Mouse (Mus musculus) limb, embryonic 14.5 days (tissue): ENCODE data around the gene Irf2bp1. TPM values are rescaled to one million over a fixed set of nuclear protein-coding genes. Genes with fewer than 3 reads are reported as not detected.

ENCODE experiments used
- ATAC-seq: fragments of 200-750 bp; cut with Nextera tagmentation; 2 replicates; pipeline ENCODE4 v1.8.0; 2017; ENCODE audit warnings: low read depth, moderate number of reproducible peaks, moderate TSS enrichment; ENCODE audit not compliant: low FRiP score
- DNase-seq: peaks from one replicate; pipeline ENCODE4 v3.0.0-alpha.2; 2015; ENCODE audit warnings: low spot score
- H3K27ac ChIP-seq: fragments of 300-500 bp; sonication (generic); replicated peaks from 2 replicates; pipeline ENCODE4 v1.5.1; 2014; ENCODE audit warnings: low read depth, mild to moderate bottlenecking, low read length, moderate library complexity, mixed read lengths
- H3K27me3 ChIP-seq: fragments of 300-500 bp; sonication (generic); 2 replicates; pipeline ENCODE4 v1.6.1; 2014; ENCODE audit warnings: low read length, mixed read lengths; ENCODE audit not compliant: control insufficient read depth, insufficient read depth
- H3K36me3 ChIP-seq: fragments of 300-500 bp; sonication (generic); 2 replicates; pipeline ENCODE4 v1.6.1; 2014; ENCODE audit warnings: mild to moderate bottlenecking, low read length, moderate library complexity, mixed read lengths; ENCODE audit not compliant: control insufficient read depth, insufficient read depth
- H3K4me1 ChIP-seq: fragments of 300-500 bp; sonication (generic); 2 replicates; pipeline ENCODE4 v1.6.1; 2014; ENCODE audit warnings: antibody characterized with exemption, low read length, mixed read lengths; ENCODE audit not compliant: control insufficient read depth, insufficient read depth
- H3K4me2 ChIP-seq: fragments of 300-500 bp; sonication (generic); replicated peaks from 2 replicates; pipeline ENCODE4 v1.6.1; 2014; ENCODE audit warnings: low read depth, mild to moderate bottlenecking, low read length, moderate library complexity; ENCODE audit not compliant: severe bottlenecking
- H3K4me3 ChIP-seq: fragments of 300-500 bp; sonication (generic); replicated peaks from 2 replicates; pipeline ENCODE4 v1.5.1; 2014; ENCODE audit warnings: low read length
- H3K9ac ChIP-seq: fragments of 300-500 bp; sonication (generic); 2 replicates; pipeline ENCODE4 v1.6.1; 2014; ENCODE audit warnings: mild to moderate bottlenecking, low read depth, low read length, moderate library complexity; ENCODE audit not compliant: severe bottlenecking
- H3K9me3 ChIP-seq: fragments of 300-500 bp; sonication (generic); 2 replicates; pipeline ENCODE4 v1.6.1; 2016; ENCODE audit warnings: low read length; ENCODE audit not compliant: control insufficient read depth
- POLR2A ChIP-seq: fragments of 200-500 bp; IDR thresholded peaks from 2 replicates; pipeline ENCODE4 v1.8.0; 2012; ENCODE audit warnings: inconsistent platforms, mild to moderate bottlenecking, moderate library complexity, borderline replicate concordance; ENCODE audit not compliant: insufficient read depth, insufficient read length; ENCODE audit errors: extremely low read depth
- WGBS: fragments of 180-500 bp; shearing (Covaris S2); extraction: QIAGEN DNeasy Blood & Tissue Kit; methylation state at CpG from one replicate; pipeline ENCODE4 v1.1.7; 2014; 5-methylcytosine and 5-hydroxymethylcytosine counted together
- polyA plus RNA-seq, 2 experiments: library from polyadenylated mRNA; depleted of rRNA in 1 of 2; stranded (reverse) in 1 of 2; unstranded in 1 of 2; fragments of >200 nt; fragmentation: Nextera tagmentation in 1 of 2; extraction: Ambion mirVana in 1 of 2; gene quantifications; 2 replicates each; pipeline versions ENCODE4 v1.2.1 to v1.2.3; 2012 to 2014

Irf2bp1 gene
- polyA plus RNA-seq, 2 experiments = 34.2 to 36.1 TPM

DNA sequence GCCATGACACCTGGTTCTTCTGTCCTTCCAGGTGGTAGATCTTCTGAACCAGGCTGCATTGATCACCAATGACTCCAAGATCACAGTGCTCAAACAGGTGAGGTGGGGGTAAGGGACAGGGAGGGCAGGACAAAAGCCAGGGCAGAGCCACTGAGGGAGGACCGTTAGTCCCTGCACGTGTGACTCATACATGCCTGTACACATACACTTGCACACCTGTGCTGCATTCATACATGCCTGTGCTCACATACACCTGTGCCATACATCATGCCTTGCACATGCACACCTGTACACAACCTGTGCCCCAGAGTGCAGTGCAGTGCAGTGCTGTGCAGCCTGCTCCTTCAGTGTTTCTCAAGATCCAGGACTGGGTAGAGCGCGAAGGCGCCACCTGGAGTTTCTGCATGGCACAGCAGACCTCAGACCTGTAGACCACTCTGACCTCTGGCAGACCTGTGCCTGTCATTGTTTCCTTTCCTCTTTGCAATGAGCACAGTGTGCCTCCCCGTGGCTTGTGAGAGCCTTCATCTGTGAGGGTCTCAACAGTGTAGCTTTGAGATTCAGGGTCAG is 25.3 kb downstream of the Irf2bp1 start:
- no peak for TF ChIP-seq POLR2A
- Histone ChIP-seq H3K4me1 (peaks cover 9% of the 10 kb centered on the region; the same call in 1 of the 2 replicates), H3K4me3 (no peak overlapping the region), H3K4me2 (no peak overlapping the region), H3K9me3 (no peaks in the 10 kb centered on the region), H3K27me3 (no peaks in the 10 kb centered on the region), H3K36me3 (peaks cover 54% of the 10 kb centered on the region), H3K9ac (no peak overlapping the region), H3K27ac (no peak overlapping the region)
- DNase-seq (peak; percentile 37), ATAC-seq (peak; percentile 31; the same call in 1 of the 2 replicates)
- 52% methylated on average over 6 of the region's 6 CpGs for WGBS

DNA sequence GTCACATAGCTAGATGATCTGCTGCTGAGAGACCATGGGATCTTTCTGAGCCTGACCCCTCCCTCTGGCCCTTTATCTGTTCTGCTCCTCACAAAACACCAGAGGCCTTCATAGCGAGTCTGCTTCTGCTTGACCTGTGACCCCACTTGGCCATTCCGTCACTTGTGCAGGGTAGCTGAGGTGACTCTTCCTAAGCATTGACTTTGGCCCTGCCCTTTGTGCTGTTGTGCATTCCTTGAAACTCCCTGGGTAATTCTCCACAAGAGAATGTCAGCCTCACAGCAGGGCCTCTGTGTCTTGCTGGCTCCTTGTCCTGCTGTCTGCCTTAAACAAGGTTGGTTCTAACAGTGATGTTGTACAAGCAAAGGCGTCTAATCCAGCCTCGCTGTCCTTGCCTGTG is 27.8 kb downstream of the Irf2bp1 start:
- Histone ChIP-seq H3K27ac (no peak overlapping the region), H3K9ac (no peak overlapping the region), H3K36me3 (peaks cover 79% of the 10 kb centered on the region), H3K4me1 (no peaks in the 10 kb centered on the region), H3K4me2 (no peak overlapping the region), H3K9me3 (no peaks in the 10 kb centered on the region), H3K27me3 (no peaks in the 10 kb centered on the region), H3K4me3 (no peak overlapping the region)
- DNase-seq (no peak), ATAC-seq (no peak)
- 88% methylated on average over 4 of the region's 4 CpGs for WGBS
- TF ChIP-seq POLR2A = no peak

DNA sequence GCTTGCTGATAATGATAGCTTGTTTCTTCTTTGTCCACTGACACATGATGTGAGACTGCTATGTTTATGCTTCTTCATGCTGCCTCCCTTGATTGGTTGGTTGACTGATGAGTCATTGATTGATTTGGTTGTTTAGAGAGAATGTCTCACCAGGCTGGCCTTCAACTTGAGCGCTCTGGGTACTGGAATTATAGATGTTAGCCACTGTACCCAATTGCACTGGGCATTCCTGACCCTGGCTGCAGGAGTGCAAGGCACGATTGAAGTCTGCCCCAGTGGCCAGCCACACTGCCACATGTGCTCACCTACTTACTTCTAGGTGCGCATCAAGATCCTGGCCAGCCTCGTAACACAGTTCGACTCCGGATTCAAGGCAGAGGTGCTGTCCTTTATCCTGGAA is 40.8 kb downstream of the Irf2bp1 start:
- no peaks in the 10 kb centered on the region for H3K27me3 ChIP-seq
- no peak overlapping the region for H3K4me3 ChIP-seq
- no peaks in the 10 kb centered on the region for H3K4me1 ChIP-seq
- peaks cover 100% of the 10 kb centered on the region for H3K36me3 ChIP-seq
- no peak overlapping the region for H3K4me2 ChIP-seq
- no peak for ATAC-seq
- no peak overlapping the region for H3K27ac ChIP-seq
- H3K9ac ChIP-seq = no peak overlapping the region
- WGBS = 98% methylated on average over 6 of the region's 6 CpGs
- no peak for TF ChIP-seq POLR2A
- DNase-seq = no peak
- no peaks in the 10 kb centered on the region for H3K9me3 ChIP-seq

DNA sequence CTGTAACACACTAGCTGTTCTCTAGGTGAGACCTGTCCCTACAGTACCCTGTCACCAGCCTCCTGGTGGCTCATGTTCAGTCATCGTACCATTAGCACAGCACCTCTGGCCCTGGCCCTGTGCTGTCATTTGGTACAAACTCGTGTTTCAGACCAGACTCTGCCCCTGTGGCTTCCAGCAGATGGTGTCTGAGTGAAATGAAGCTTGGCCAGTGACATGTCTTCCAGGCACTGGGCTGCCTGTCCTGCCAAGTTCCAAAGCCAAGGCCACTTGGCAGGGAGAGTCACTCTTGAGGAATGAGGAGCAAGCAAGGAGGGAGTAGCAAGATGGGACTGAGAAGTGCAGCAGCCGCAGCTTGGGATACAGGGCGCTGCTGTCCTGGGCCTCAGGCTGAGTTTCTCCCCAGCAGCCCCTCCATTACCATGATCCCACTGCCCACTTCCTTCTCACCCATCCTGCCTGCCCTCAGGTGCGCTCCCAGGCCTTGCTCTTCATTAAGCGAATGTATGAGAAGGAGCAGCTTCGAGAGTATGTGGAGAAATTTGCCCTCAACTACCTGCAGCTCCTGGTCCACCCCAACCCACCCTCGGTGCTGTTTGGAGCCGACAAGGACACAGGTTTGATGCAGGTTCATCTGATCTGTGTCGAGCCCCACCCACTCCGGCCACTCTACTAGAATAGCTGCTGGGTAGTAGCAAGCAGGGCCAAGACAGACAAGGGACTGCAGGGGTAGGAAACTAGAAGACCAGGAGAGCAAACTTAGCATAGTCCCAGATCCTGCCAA is 42.6 kb downstream of the Irf2bp1 start:
- Histone ChIP-seq H3K4me2 (no peak overlapping the region), H3K27me3 (no peaks in the 10 kb centered on the region), H3K36me3 (peaks cover 100% of the 10 kb centered on the region), H3K9ac (no peak overlapping the region), H3K4me1 (no peaks in the 10 kb centered on the region), H3K27ac (no peak overlapping the region), H3K9me3 (no peaks in the 10 kb centered on the region), H3K4me3 (no peak overlapping the region)
- no peak for DNase-seq
- TF ChIP-seq POLR2A = no peak
- no peak for ATAC-seq
- WGBS = 91% methylated on average over 11 of the region's 11 CpGs

DNA sequence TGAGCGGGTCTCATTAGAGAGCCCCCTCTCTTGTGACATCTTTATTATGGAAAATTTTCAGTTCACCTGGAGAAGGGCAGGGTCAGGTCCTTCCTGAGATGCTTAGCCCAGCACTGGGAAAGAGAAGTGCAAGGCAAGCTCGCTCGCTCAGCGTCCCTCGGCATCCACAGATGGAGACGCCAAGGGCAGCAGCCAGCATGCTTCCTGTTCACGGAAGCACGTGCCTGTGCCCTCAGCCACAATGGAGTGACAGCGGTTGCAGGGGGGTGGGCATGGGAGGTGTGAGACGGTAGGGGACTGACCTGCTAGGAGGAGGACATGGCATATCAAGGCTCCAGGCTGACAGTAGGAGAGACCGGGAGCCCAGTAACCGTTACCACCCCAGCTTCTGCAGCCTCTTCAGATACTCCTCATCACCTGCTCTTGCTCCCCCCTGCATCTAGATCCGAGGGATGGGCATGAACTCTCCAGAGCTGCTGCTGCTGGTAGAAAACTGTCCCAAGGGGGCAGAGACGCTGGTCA is 44.2 kb downstream of the Irf2bp1 start:
- no peak for DNase-seq
- H3K4me1 ChIP-seq = no peaks in the 10 kb centered on the region
- no peaks in the 10 kb centered on the region for H3K9me3 ChIP-seq
- no peak overlapping the region for H3K9ac ChIP-seq
- H3K4me2 ChIP-seq = no peak overlapping the region
- no peak for ATAC-seq
- no peaks in the 10 kb centered on the region for H3K27me3 ChIP-seq
- TF ChIP-seq POLR2A = no peak
- H3K27ac ChIP-seq = no peak overlapping the region
- WGBS = 87% methylated on average over 12 of the region's 14 CpGs
- no peak overlapping the region for H3K4me3 ChIP-seq
- peaks cover 96% of the 10 kb centered on the region for H3K36me3 ChIP-seq
